ENCODE assay signal across 23 mouse cellular contexts in genomic region chr4:104547091-104547490, GRCm38 (mm10).
"Had no signal": no experiment of that assay in that cellular context is flagged by ENCODE, and none has a peak within 500 bp of the region (broad histone marks: within the 10 kb centered on the region; RNA-seq: fewer than 3 reads in every experiment).

No protein-coding gene starts in this region.

- H3K36me3 ChIP-seq: heart, embryonic 10.5 days; heart, embryonic 12.5 days; hindbrain, embryonic 13.5 days; intestine, embryonic 15.5 days; limb, embryonic 10.5 days; limb, embryonic 12.5 days had no signal

- H3K4me3 ChIP-seq: heart, embryonic 10.5 days; heart, embryonic 12.5 days; hindbrain, embryonic 13.5 days; intestine, embryonic 15.5 days; limb, embryonic 10.5 days; limb, embryonic 12.5 days had no signal

- H3K9ac ChIP-seq: heart, embryonic 12.5 days; hindbrain, embryonic 13.5 days; intestine, embryonic 15.5 days; limb, embryonic 12.5 days; liver, embryonic 14.5 days had no signal

- H3K27ac ChIP-seq: heart, embryonic 10.5 days; hindbrain, embryonic 13.5 days; intestine, embryonic 15.5 days; limb, embryonic 10.5 days; limb, embryonic 12.5 days; liver, embryonic 14.5 days had no signal

- H3K27me3 ChIP-seq: heart, embryonic 12.5 days; hindbrain, embryonic 13.5 days; intestine, embryonic 15.5 days; limb, embryonic 12.5 days had no signal

- H3K4me2 ChIP-seq: heart, embryonic 12.5 days; hindbrain, embryonic 13.5 days; intestine, embryonic 15.5 days; limb, embryonic 12.5 days; liver, embryonic 11.5 days had no signal

- H3K9me3 ChIP-seq: heart, embryonic 10.5 days; heart, embryonic 12.5 days; hindbrain, embryonic 13.5 days; intestine, embryonic 15.5 days; limb, embryonic 10.5 days; limb, embryonic 12.5 days had no signal

- DNase-seq: gastrocnemius, postnatal 14 days; gastrocnemius, postnatal 36 days; heart, adult 18-20 months; heart, postnatal 10 days; heart, postnatal 36 days; kidney, adult 18-20 months; kidney, adult 8-10 months; kidney, postnatal 10 days; kidney, postnatal 25 days; kidney, postnatal 4 days; layer of hippocampus, adult 9-11 months; liver had no signal

- ATAC-seq: hindbrain, embryonic 16.5 days; inflammation-experienced regulatory T-cells, adult 6 months; intestine, embryonic 15.5 days; intestine, postnatal 0 days had no signal

- H3K4me1 ChIP-seq: heart, embryonic 10.5 days; heart, embryonic 12.5 days; intestine, embryonic 15.5 days had no signal
